Mouse (Mus musculus) E14TG2a.4 (cell line): ENCODE results near the gene Fbxo42.
A peak's percentile ranks its signal among the peaks of the same experiment; 100 is the strongest.

ENCODE experiments used
- H3K27me3 ChIP-seq: 2 replicates; pipeline ENCODE4 v1.6.1; 2014; ENCODE audit warnings: low read length, control low read depth; ENCODE audit not compliant: insufficient read depth
- H3K36me3 ChIP-seq: 2 replicates; pipeline ENCODE4 v1.6.1; 2014; ENCODE audit warnings: low read length, control low read depth; ENCODE audit not compliant: insufficient read depth
- H3K4me1 ChIP-seq: replicated peaks from 2 replicates; pipeline ENCODE4 v1.6.1; 2014; ENCODE audit warnings: low read depth, low read length, control low read depth
- H3K4me3 ChIP-seq: replicated peaks from 2 replicates; pipeline ENCODE4 v1.5.1; 2014; ENCODE audit warnings: mild to moderate bottlenecking, low read length
- H3K9me3 ChIP-seq: 2 replicates; pipeline ENCODE4 v1.6.1; 2014; ENCODE audit warnings: low read length, control low read depth
- CTCF ChIP-seq: conservative IDR thresholded peaks from 2 replicates; pipeline ENCODE4 v1.5.1; 2014; ENCODE audit warnings: low read length
- NANOG ChIP-seq: IDR thresholded peaks from 2 replicates; pipeline ENCODE4 v1.6.1; 2014; ENCODE audit warnings: borderline replicate concordance, low read length, mixed read lengths
- POU5F1 ChIP-seq: IDR thresholded peaks from 2 replicates; pipeline ENCODE4 v1.6.1; 2014; ENCODE audit warnings: low read length, borderline replicate concordance

Fbxo42 gene

DNA sequence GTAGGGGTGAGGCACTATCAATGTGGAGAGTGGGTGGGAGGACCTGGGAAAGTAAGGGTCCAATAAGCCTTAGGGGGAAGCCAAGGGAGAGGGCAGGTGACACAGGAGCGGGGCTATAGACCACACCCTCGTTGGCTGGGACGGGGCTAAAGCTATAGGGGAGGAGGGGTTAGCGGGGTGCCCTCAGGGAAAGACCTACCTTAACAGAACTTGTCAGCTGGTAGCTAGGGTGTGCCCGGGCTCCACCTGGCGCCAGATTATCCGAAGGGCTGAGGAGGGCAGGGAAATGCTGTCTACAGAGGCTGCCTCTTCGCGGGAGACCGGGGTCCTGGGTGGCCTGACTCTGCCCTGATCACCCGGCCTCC is 100.9 kb downstream of the Fbxo42 start:
- no peaks in the 10 kb centered on the region for H3K36me3 ChIP-seq
- peaks cover 66% of the 10 kb centered on the region for H3K27me3 ChIP-seq
- H3K9me3 ChIP-seq = no peaks in the 10 kb centered on the region
- TF ChIP-seq NANOG (no peak), CTCF (no peak), POU5F1 (no peak)
- peaks cover 67% of the 10 kb centered on the region for H3K4me1 ChIP-seq
- H3K4me3 ChIP-seq = peak overlapping the region; percentile 86

GRCm38 (mm10) chr4:141249383-141249782 is 101.7 kb downstream of the Fbxo42 start:
- Histone ChIP-seq H3K4me1 (peaks cover 69% of the 10 kb centered on the region), H3K27me3 (peaks cover 61% of the 10 kb centered on the region), H3K4me3 (peak overlapping the region; percentile 86; the same call in 1 of the 2 replicates), H3K9me3 (no peaks in the 10 kb centered on the region), H3K36me3 (no peaks in the 10 kb centered on the region)
- TF ChIP-seq CTCF = no peak
- no peak for TF ChIP-seq NANOG

DNA sequence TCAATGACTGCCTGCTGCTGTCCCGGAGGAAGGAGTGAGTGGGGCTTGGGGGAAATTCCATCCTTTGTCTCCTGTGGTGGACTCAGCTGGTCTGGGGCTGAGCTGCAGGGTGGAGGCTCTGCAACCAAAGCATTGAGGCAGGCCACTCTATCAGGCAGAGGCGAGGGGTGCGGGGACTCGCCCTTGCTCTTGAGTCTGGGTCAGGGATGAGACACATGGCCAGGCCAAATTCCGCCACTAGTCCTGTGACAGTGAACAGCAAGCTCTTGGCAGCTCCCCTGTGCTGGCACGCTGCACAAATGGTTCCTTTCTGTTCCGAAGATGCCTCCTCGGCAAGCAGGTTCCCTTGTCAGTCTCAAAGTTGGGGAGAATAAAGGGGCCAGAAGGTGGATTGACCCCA is 103.4 kb downstream of the Fbxo42 start:
- H3K4me1 ChIP-seq = peaks cover 63% of the 10 kb centered on the region
- H3K9me3 ChIP-seq = no peaks in the 10 kb centered on the region
- no peaks in the 10 kb centered on the region for H3K36me3 ChIP-seq
- peak overlapping the region; percentile 68 for H3K4me3 ChIP-seq
- peaks cover 49% of the 10 kb centered on the region for H3K27me3 ChIP-seq
- TF ChIP-seq POU5F1 (no peak), CTCF (no peak), NANOG (no peak)

DNA sequence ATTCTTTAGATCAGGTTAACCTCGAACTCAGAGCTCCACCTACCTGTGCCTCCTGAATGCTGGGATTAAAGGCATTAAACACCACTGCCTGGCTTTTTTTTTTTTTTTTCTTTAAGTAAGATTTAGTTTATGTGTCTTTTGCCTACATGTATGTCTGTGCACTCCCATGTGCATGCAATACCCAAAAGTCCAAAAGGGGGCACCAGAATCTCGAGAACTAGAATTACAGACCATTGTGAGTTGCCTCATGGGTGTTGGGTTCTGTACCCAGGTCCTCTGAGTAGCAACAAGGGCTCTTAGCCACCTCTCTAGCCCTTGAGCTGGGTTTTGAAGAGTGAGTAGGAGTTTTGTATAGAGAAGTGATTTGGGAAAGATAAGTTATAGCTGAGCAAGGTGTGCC is 104.9 kb downstream of the Fbxo42 start:
- H3K36me3 ChIP-seq = no peaks in the 10 kb centered on the region
- H3K9me3 ChIP-seq = peaks cover 1% of the 10 kb centered on the region; the same call in 1 of the 2 replicates
- TF ChIP-seq CTCF = peak; percentile 45
- TF ChIP-seq NANOG = no peak
- TF ChIP-seq POU5F1 = no peak
- H3K4me3 ChIP-seq = no peak overlapping the region
- peaks cover 58% of the 10 kb centered on the region for H3K4me1 ChIP-seq
- H3K27me3 ChIP-seq = peaks cover 34% of the 10 kb centered on the region
